Mouse (Mus musculus) brain, embryonic 14.5 days (tissue): ENCODE data around the gene Rnd1.

Source experiments
- CTCF ChIP-seq: fragments of 200-500 bp; IDR thresholded peaks from 2 replicates; pipeline ENCODE4 v1.5.1; 2012; ENCODE audit warnings: inconsistent platforms, mild to moderate bottlenecking, moderate library complexity, borderline replicate concordance; ENCODE audit not compliant: insufficient read depth, insufficient read length; ENCODE audit errors: extremely low read depth
- POLR2A ChIP-seq: fragments of 200-500 bp; IDR thresholded peaks from 2 replicates; pipeline ENCODE4 v1.6.1; 2012; ENCODE audit warnings: mild to moderate bottlenecking, inconsistent platforms, borderline replicate concordance; ENCODE audit not compliant: poor library complexity, insufficient read depth, insufficient read length, severe bottlenecking; ENCODE audit errors: extremely low read depth

- TF ChIP-seq CTCF = no peak
- peak; percentile 67 for TF ChIP-seq POLR2A
Observed at GRCm38 (mm10) chr15:98634541-98635081, 42.6 kb downstream of the Rnd1 start.
